Mouse (Mus musculus): ENCODE data around the gene Ceacam9. TPM values are rescaled to one million over a fixed set of nuclear protein-coding genes. Genes with fewer than 3 reads are reported as not detected.
A peak's percentile ranks its signal among the peaks of the same experiment; 100 is the strongest.

Gene Ceacam9
- polyA plus RNA-seq, 1 experiment, result not detected

DNA sequence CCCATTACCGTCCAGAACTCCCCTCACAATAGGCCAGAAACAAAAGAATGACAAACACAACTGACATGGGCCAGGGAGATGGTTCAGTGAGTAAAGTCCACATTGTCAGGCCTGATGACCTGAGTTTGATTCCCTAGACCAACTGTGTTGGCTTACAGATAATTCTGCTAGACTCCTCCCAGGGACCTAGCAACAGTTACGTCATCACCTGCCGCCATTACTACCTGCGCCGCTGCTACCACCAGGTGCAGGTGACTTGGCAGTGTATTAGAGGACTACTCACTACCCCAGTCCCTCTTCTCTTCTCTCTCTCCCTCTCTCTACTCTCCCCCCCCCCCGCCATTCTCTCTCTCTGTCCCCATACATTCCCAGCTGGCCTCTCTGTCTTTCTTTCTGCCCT lies 9.1 kb downstream of the Ceacam9 start:
- Histone ChIP-seq H3K27me3 (ENCODE audit: control insufficient read depth, insufficient read depth, low read length) (no peaks in the 10 kb centered on the region), H3K27ac (ENCODE audit: insufficient read depth, low read length) (no peak overlapping the region), H3K4me3 (replicated peaks; ENCODE audit: insufficient read depth, low read depth, low read length) (no peak overlapping the region), H3K4me1 (ENCODE audit: control insufficient read depth, insufficient read depth, low read length) (peaks cover 3% of the 10 kb centered on the region; the same call in 1 of the 2 replicates)
- 90% methylated on average over 6 of the region's 6 CpGs for WGBS
- no peak for DNase-seq
- TF ChIP-seq POLR2A (IDR thresholded peaks at IDR 0.05; ENCODE audit: borderline replicate concordance, insufficient read depth, low read length), result no peak
- TF ChIP-seq CTCF (IDR thresholded peaks at IDR 0.05; ENCODE audit: borderline replicate concordance, insufficient read depth, low read depth, low read length), result no peak

DNA sequence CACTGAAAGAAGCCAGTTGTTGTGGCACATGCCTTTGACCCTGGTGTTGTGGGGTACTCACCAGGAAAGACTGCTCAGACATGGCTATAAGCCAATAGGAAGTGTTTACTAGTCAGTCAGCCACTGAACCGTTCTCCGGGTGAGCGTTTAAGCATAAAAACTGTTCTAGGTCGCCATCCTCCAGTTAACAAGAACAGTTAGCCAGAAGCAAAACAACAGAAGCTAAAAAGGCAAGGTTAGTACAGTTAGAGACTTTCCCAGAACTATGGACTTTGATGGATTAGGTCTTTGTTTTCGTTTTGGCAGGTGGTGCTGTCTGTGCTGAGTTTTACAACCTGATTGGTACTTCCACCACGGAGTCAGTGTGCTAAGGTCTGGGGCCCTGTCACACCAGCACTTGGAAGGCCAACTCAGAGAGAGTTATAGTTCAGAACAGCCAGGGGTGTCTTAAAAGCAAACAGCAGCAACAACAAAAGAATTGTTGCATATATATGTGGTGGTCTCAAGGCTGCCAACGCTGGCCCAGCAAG lies 10.2 kb downstream of the Ceacam9 start:
- TF ChIP-seq POLR2A (IDR thresholded peaks at IDR 0.05; ENCODE audit: borderline replicate concordance, insufficient read depth, low read length) (no peak), CTCF (IDR thresholded peaks at IDR 0.05; ENCODE audit: borderline replicate concordance, insufficient read depth, low read depth, low read length) (no peak)
- H3K27ac ChIP-seq (ENCODE audit: insufficient read depth, low read length), result no peak overlapping the region
- 40% methylated on average over 7 of the region's 7 CpGs for WGBS
- H3K4me1 ChIP-seq (ENCODE audit: control insufficient read depth, insufficient read depth, low read length), result peaks cover 3% of the 10 kb centered on the region; the same call in 1 of the 2 replicates
- H3K4me3 ChIP-seq (replicated peaks; ENCODE audit: insufficient read depth, low read depth, low read length), result no peak overlapping the region
- no peak for DNase-seq
- no peaks in the 10 kb centered on the region for H3K27me3 ChIP-seq (ENCODE audit: control insufficient read depth, insufficient read depth, low read length)

DNA sequence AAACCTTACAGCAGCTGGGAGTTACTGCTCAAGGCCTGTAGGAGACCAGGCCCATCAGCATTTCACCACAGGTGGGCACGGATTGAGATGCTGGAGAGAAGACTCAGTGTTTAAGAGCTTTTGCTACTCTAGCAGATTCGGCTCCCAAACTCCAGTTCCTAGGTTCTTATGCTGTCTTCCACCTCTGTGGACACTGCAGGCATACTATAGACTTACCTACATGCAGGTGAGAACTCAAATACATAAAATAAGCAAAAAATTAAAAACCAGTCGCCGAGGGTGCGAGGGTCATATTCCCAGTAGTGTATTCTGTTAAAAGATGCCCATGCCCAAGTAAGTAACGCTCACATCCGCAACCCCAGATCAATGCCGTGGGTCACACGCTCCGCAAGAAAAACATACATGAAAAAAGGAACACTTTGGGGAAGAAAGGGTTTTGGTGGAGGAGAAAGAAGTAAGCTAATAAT lies 15.9 kb downstream of the Ceacam9 start:
- WGBS, result 30% methylated on average over 10 of the region's 10 CpGs
- peak in 1 of 2 experiments; percentile 43 for DNase-seq
- H3K27me3 ChIP-seq (ENCODE audit: control insufficient read depth, insufficient read depth, low read length), result no peaks in the 10 kb centered on the region
- TF ChIP-seq CTCF (IDR thresholded peaks at IDR 0.05; ENCODE audit: borderline replicate concordance, insufficient read depth, low read depth, low read length), result no peak
- TF ChIP-seq POLR2A (IDR thresholded peaks at IDR 0.05; ENCODE audit: borderline replicate concordance, insufficient read depth, low read length), result no peak
- peaks cover 16% of the 10 kb centered on the region for H3K4me1 ChIP-seq (ENCODE audit: control insufficient read depth, insufficient read depth, low read length)
- peak overlapping the region; percentile 51 for H3K4me3 ChIP-seq (replicated peaks; ENCODE audit: insufficient read depth, low read depth, low read length)
- no peak overlapping the region for H3K27ac ChIP-seq (ENCODE audit: insufficient read depth, low read length)

DNA sequence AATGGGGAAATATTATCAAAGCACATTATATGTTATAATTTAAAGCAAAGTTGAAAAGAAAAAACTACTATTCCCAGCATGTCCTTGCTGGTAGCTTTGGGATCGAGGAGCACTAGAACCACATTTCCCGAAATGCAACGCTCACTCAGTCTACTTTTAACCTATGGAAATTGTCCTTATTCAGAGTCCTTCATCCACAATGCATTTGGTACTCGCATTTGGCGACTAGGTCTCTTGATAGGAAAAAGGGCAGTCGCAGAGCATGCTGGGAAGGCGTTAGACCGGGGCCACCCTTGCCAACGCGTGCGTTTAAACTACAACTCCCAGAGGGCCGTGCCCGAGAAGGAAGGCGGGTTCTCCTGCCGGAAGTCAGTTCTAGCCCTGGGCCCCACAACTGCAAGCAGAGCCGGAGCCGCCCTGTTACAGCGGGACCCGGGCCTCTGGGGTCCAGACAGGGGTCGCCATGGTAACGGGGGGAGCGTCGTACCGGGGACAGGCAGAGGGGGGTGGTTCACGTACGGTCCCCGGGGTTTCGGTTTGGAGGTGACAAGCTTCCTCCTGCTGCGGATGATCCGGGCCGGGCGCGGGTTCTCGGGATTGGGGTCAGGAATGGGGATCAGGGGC lies 16.5 kb downstream of the Ceacam9 start, which contains the start of gene Ap2s1:
Gene Ap2s1 (plus strand): TSS at position 338 of the 624 bp plus-strand sequence.
- H3K27ac ChIP-seq (ENCODE audit: insufficient read depth, low read length), result peak within 1 kb of the TSS; percentile 39; the same call in 1 of the 2 replicates
- H3K27me3 ChIP-seq (ENCODE audit: control insufficient read depth, insufficient read depth, low read length), result no peaks in the 10 kb centered on the region
- WGBS, result 1% methylated on average over 34 of the region's 34 CpGs
- DNase-seq, result peak; percentile 98 to 99
- peaks cover 16% of the 10 kb centered on the region for H3K4me1 ChIP-seq (ENCODE audit: control insufficient read depth, insufficient read depth, low read length)
- TF ChIP-seq POLR2A (IDR thresholded peaks at IDR 0.05; ENCODE audit: borderline replicate concordance, insufficient read depth, low read length) (peak; percentile 64; the same call in 1 of the 2 replicates), CTCF (IDR thresholded peaks at IDR 0.05; ENCODE audit: borderline replicate concordance, insufficient read depth, low read depth, low read length) (no peak)
- peak within 1 kb of the TSS; percentile 95 for H3K4me3 ChIP-seq (replicated peaks; ENCODE audit: insufficient read depth, low read depth, low read length)

DNA sequence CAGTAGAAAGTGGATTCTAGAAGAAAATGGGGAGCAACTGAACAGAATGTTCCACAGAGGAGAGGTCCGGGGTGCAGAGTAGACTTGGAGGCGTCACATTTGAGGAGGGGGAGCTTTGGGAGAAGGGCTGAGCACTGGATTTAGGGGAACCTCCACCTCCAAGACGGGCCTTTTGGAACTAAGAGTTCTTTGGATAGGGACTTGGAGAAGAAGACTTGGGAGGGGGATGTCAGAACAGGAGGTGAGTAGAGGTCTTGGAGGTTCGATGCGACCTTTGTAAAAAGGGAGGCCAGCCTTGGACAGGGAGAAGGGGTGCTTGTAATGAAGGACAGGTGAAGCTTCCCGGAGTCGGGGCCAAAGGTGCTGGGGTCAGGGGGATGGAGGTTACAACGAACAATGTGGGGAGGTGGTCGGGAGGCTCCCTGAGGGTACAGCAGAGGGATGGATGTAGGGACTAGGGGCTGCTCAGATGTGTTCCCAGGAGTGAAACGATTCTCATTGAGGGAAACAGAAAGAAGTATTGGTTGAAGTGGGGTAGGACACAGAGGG lies 17.4 kb downstream of the Ceacam9 start:
- no peak for DNase-seq
- TF ChIP-seq POLR2A (IDR thresholded peaks at IDR 0.05; ENCODE audit: borderline replicate concordance, insufficient read depth, low read length) (no peak), CTCF (IDR thresholded peaks at IDR 0.05; ENCODE audit: borderline replicate concordance, insufficient read depth, low read depth, low read length) (no peak)
- H3K27ac ChIP-seq (ENCODE audit: insufficient read depth, low read length), result no peak overlapping the region
- H3K27me3 ChIP-seq (ENCODE audit: control insufficient read depth, insufficient read depth, low read length), result no peaks in the 10 kb centered on the region
- H3K4me3 ChIP-seq (replicated peaks; ENCODE audit: insufficient read depth, low read depth, low read length), result peak overlapping the region; percentile 95
- H3K4me1 ChIP-seq (ENCODE audit: control insufficient read depth, insufficient read depth, low read length), result peaks cover 16% of the 10 kb centered on the region
- 56% methylated on average over 10 of the region's 10 CpGs for WGBS

DNA sequence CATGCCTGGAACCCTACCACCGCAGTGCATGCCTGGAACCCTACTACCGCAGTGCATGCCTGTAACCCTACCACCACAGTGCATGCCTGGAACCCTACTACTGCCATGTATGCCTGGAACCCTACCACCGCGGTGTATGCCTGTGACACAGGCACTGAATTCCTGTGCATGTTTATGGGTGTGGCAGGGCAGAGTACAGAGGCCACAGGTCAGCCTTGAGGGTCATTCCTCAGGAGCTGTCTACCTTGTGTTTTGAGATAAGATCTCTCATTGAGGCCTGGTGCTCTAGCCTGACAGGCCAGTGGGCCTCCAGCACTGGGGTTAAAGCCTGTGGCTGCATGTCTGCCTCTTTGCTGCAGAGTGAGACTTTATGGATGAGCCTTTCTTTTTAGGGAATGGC lies 23.6 kb downstream of the Ceacam9 start:
- no peak for TF ChIP-seq CTCF (IDR thresholded peaks at IDR 0.05; ENCODE audit: borderline replicate concordance, insufficient read depth, low read depth, low read length)
- no peak for TF ChIP-seq POLR2A (IDR thresholded peaks at IDR 0.05; ENCODE audit: borderline replicate concordance, insufficient read depth, low read length)
- Histone ChIP-seq H3K27ac (ENCODE audit: insufficient read depth, low read length) (no peak overlapping the region), H3K4me3 (replicated peaks; ENCODE audit: insufficient read depth, low read depth, low read length) (no peak overlapping the region), H3K27me3 (ENCODE audit: control insufficient read depth, insufficient read depth, low read length) (no peaks in the 10 kb centered on the region), H3K4me1 (ENCODE audit: control insufficient read depth, insufficient read depth, low read length) (peaks cover 10% of the 10 kb centered on the region)
- 94% methylated on average over 4 of the region's 4 CpGs for WGBS
- DNase-seq, result no peak

DNA sequence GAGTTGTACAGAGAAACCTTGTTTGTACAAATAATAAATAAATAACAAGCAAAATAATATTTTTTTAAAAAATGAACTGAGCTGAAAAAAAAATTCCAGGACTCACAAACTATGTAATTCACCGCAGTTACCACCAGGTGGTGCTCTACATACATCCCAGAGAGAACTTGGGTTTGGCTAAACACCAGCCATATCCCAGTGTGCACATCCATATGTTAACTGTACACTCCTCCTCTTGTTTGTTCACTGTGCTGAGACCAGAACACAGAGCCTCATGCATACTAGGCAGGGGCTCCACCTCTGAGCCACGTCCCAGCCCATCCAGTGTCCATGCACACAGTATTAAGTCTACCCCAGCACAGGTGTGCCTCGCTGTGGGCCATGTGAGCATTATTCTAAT lies 24.4 kb downstream of the Ceacam9 start:
- TF ChIP-seq CTCF (IDR thresholded peaks at IDR 0.05; ENCODE audit: borderline replicate concordance, insufficient read depth, low read depth, low read length), result peak; percentile 60; the same call in 1 of the 2 replicates
- TF ChIP-seq POLR2A (IDR thresholded peaks at IDR 0.05; ENCODE audit: borderline replicate concordance, insufficient read depth, low read length), result no peak
- H3K4me3 ChIP-seq (replicated peaks; ENCODE audit: insufficient read depth, low read depth, low read length), result no peak overlapping the region
- peaks cover 8% of the 10 kb centered on the region for H3K4me1 ChIP-seq (ENCODE audit: control insufficient read depth, insufficient read depth, low read length)
- 61% methylated on average over 3 of the region's 3 CpGs for WGBS
- DNase-seq, result peak; percentile 39 to 61
- no peak overlapping the region for H3K27ac ChIP-seq (ENCODE audit: insufficient read depth, low read length)
- no peaks in the 10 kb centered on the region for H3K27me3 ChIP-seq (ENCODE audit: control insufficient read depth, insufficient read depth, low read length)

All from cerebellum, adult 2 months (tissue).